Mouse (Mus musculus): ENCODE data around the gene Wnk2.

Wnk2 gene

GRCm38 (mm10) chr13:49044145-49044561, 103.7 kb downstream of the Wnk2 start:
- no peak for DNase-seq (ENCODE audit: low read depth, low spot score)

GRCm38 (mm10) chr13:49042371-49042770, 105.4 kb downstream of the Wnk2 start:
- no peak for DNase-seq (ENCODE audit: low read depth, low spot score)

- no peak for DNase-seq (ENCODE audit: low read depth, low spot score)
Measured at GRCm38 (mm10) chr13:49036928-49037574, 110.8 kb downstream of the Wnk2 start.

GRCm38 (mm10) chr13:49036436-49036835, 111.4 kb downstream of the Wnk2 start:
- DNase-seq (ENCODE audit: low read depth, low spot score), result no peak

- no peak for DNase-seq (ENCODE audit: low read depth, low spot score)
Measured at GRCm38 (mm10) chr13:49031029-49031428, 116.8 kb downstream of the Wnk2 start.

- DNase-seq (ENCODE audit: low read depth, low spot score), result no peak
Measured at GRCm38 (mm10) chr13:49028757-49029539, 118.9 kb downstream of the Wnk2 start.

GRCm38 (mm10) chr13:49027057-49027456, 120.8 kb downstream of the Wnk2 start:
- DNase-seq (ENCODE audit: low read depth, low spot score), result no peak

GRCm38 (mm10) chr13:49025521-49025920, 122.3 kb downstream of the Wnk2 start:
- no peak for DNase-seq (ENCODE audit: low read depth, low spot score)

- no peak for DNase-seq (ENCODE audit: low read depth, low spot score)
Measured at GRCm38 (mm10) chr13:49024763-49025162, 123.1 kb downstream of the Wnk2 start.

GRCm38 (mm10) chr13:49021693-49022092, 126.1 kb downstream of the Wnk2 start:
- peak; percentile 76 for DNase-seq (ENCODE audit: low read depth, low spot score)

GRCm38 (mm10) chr13:49020152-49020551, 127.7 kb downstream of the Wnk2 start:
- no peak for DNase-seq (ENCODE audit: low read depth, low spot score)

GRCm38 (mm10) chr13:49017375-49017774, 130.4 kb downstream of the Wnk2 start:
- DNase-seq (ENCODE audit: low read depth, low spot score), result no peak

- DNase-seq (ENCODE audit: low read depth, low spot score), result no peak
Measured at GRCm38 (mm10) chr13:49016311-49016761, 131.5 kb downstream of the Wnk2 start.

- DNase-seq (ENCODE audit: low read depth, low spot score), result peak; percentile 54
Measured at GRCm38 (mm10) chr13:49015366-49016306, 132.2 kb downstream of the Wnk2 start.

- DNase-seq (ENCODE audit: low read depth, low spot score), result no peak
Measured at GRCm38 (mm10) chr13:49013206-49013794, 134.5 kb downstream of the Wnk2 start.

- DNase-seq (ENCODE audit: low read depth, low spot score), result no peak
Measured at GRCm38 (mm10) chr13:49001691-49002090, 146.1 kb downstream of the Wnk2 start.

GRCm38 (mm10) chr13:48998591-48998990, 149.2 kb downstream of the Wnk2 start:
- DNase-seq (ENCODE audit: low read depth, low spot score), result peak; percentile 83

GRCm38 (mm10) chr13:48996731-48997130, 151.1 kb downstream of the Wnk2 start:
- DNase-seq (ENCODE audit: low read depth, low spot score), result no peak

- DNase-seq (ENCODE audit: low read depth, low spot score), result peak; percentile 77
Measured at GRCm38 (mm10) chr13:48994903-48995302, 152.9 kb downstream of the Wnk2 start.

- no peak for DNase-seq (ENCODE audit: low read depth, low spot score)
Measured at GRCm38 (mm10) chr13:48992914-48993313, 154.9 kb downstream of the Wnk2 start.

- no peak for DNase-seq (ENCODE audit: low read depth, low spot score)
Measured at GRCm38 (mm10) chr13:48990138-48990537, 157.7 kb downstream of the Wnk2 start.

All from CD4-positive, CD25-positive, alpha-beta regulatory T cell, adult 2 months (primary cell).